Mouse (Mus musculus) T-helper 1 cell (primary cell): ENCODE data around the gene Eml6.

Source experiments
- in situ Hi-C: fragments of 300-600 bp; cut with MboI, MseI; formaldehyde crosslinking; loops from one replicate; pipeline ENCODE4 v1.15.1; 2025; ENCODE audit warnings: high pct_unique_total_duplicates

Gene Eml6

GRCm38 (mm10) chr11:29702721-29703120 lies 323.1 kb downstream of the Eml6 start:
- in situ Hi-C loops = no loop called here

- in situ Hi-C loops = loop anchor here (5.0 kb wide), 2 partner anchors 147 to 1078 kb away; partner anchors contain the start of genes Clhc1, Psme4 and Rps27a
These were observed 331.1 kb downstream of the Eml6 start for GRCm38 (mm10) chr11:29694754-29695153.

DNA sequence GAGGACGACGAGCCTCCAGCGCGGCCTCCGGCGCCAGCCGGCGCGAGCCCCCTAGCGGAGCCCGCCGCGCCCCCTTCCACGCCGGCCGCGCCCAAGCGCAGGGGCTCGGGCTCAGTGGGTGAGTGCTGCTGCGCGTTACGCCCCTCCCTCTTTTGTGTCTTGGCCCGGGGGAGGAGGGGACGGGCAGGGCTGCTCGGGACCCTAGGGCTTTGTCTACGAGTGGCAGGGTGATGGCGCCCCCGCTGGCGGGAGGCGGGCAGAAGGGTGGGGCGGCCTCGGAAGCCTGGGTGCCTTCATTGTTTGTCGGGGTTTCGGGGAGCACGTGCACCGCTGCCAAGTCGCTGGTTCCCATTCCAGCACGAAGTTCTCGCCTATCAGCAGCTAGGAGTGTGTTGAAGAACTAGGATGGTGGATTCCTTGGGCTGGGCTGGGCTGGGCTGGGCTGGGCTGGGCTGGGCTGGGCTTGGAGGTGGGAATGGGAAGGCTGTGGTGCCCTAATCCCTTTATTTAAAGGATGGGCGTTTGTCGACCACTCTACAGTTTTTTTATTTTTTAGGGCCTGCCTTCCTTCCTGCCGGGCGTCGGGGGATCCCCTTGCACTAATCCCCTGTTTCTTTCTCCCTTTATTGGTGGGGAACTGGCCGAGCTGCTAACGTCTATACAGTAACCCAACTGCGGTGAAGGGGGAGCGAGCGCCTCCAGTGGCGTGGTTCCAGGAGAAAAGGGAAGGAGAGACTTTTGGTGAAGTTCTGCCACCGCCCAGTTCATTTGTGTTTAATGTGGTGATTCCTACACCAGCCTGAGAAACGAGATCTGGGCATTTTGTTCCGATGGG lies 332.0 kb downstream of the Eml6 start:
- in situ Hi-C loops = loop anchor here (5.0 kb wide), 2 partner anchors 146 to 1079 kb away; partner anchors contain the start of genes Clhc1, Psme4 and Rps27a
